In the genomic region with DNA sequence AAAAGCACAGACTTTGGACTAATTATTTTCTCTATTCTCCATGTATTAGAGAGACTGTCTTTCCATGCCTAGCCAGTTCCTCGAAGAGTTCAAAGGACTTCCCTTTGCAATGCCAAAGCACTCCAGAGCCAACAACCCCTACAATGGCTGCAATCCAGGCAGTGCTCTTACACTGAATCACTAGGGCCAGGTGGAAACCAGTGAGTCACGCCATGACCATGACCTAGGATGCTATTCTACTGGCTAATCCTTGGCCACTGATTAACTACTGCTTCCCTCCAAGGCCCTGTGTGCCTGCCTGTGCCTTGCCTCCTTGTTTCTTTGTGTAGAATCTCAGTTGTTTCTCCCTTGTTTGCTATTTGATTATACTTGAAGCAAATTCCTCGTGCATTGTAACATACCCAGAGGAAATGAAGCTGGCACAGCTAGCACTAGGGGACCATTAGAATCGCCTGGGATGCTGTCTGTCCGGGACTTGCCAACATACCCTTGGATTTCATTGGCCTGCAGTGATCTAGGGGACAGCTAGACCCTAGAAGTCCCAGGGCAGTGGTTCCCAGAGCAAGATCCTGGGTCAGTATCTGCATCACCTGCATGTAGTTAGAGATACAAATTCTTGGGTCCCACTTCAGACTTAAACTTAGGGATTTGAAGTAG, we compare ENCODE assay signal across 18 mouse cellular contexts. TPM values are rescaled to one million over a fixed set of nuclear protein-coding genes. Genes with fewer than 3 reads are reported as not detected.
DNase-seq lines count a peak whose midpoint lies in the region; ATAC-seq and TF ChIP-seq lines count a peak whose summit lies in the region.
"Had no signal": no experiment of that assay in that cellular context is flagged by ENCODE, and none has a peak within 500 bp of the region (broad histone marks: within the 10 kb centered on the region; RNA-seq: fewer than 3 reads in every experiment).

No protein-coding gene starts in this region.

- no peaks in the 10 kb centered on the region for H3K27me3 ChIP-seq in lung, postnatal 0 days (replicated peaks; ENCODE audit: insufficient read depth, low read length)
- no peaks in the 10 kb centered on the region for H3K27me3 ChIP-seq in intestine, embryonic 15.5 days (replicated peaks)
- no peaks in the 10 kb centered on the region for H3K27me3 ChIP-seq in limb, embryonic 10.5 days (ENCODE audit: low read depth, poor library complexity, severe bottlenecking)
- H3K27me3 ChIP-seq: embryonic facial prominence, embryonic 12.5 days; liver, embryonic 13.5 days; midbrain, embryonic 12.5 days; neural tube, embryonic 13.5 days had no signal

- peak; percentile 75 for DNase-seq in lung, postnatal 0 days (ENCODE audit: low spot score)
- DNase-seq in lung, postnatal 4 days: no peak
- peak; percentile 79 for DNase-seq in adrenal gland, adult 8-10 months
- DNase-seq in limb, embryonic 10.5 days (ENCODE audit: low spot score): no peak
- no peak for DNase-seq in frontal cortex, postnatal 36 days (ENCODE audit: low spot score in 2 of 2)
- DNase-seq in thymus, postnatal 36 days: no peak
- DNase-seq in gastrocnemius, postnatal 25 days: no peak
- DNase-seq: cerebellum, adult 9-10 months; forebrain, postnatal 0 days; heart, adult 2 months; liver, embryonic 13.5 days; right cerebral cortex, postnatal 25 days had no signal

- no peak overlapping the region for H3K27ac ChIP-seq in lung, postnatal 0 days (ENCODE audit: low read length)
- no peak overlapping the region for H3K27ac ChIP-seq in intestine, embryonic 15.5 days
- H3K27ac ChIP-seq in limb, embryonic 10.5 days: peak overlapping the region; percentile 5; the same call in 1 of the 2 replicates
- H3K27ac ChIP-seq: embryonic facial prominence, embryonic 12.5 days; heart, adult 2 months; liver, embryonic 13.5 days; midbrain, embryonic 12.5 days; neural tube, embryonic 13.5 days had no signal

- H3K4me1 ChIP-seq in lung, postnatal 0 days (ENCODE audit: insufficient read depth, low read depth, low read length): 0 out of 2 replicates have a peak, but pooled peaks cover 5% of the 10 kb centered on the region
- no peaks in the 10 kb centered on the region for H3K4me1 ChIP-seq in intestine, embryonic 15.5 days (replicated peaks)
- peaks cover 37% of the 10 kb centered on the region for H3K4me1 ChIP-seq in limb, embryonic 10.5 days

- no peaks in the 10 kb centered on the region for H3K36me3 ChIP-seq in lung, postnatal 0 days (ENCODE audit: insufficient read depth, low read length)
- H3K36me3 ChIP-seq in intestine, embryonic 15.5 days: 0 out of 2 replicates have a peak, but pooled peaks cover 3% of the 10 kb centered on the region
- peaks cover 39% of the 10 kb centered on the region for H3K36me3 ChIP-seq in limb, embryonic 10.5 days
- H3K36me3 ChIP-seq: G1E; liver, embryonic 13.5 days had no signal

- 53% methylated on average over 5 of the region's 5 CpGs for WGBS in lung, postnatal 0 days
- 64% methylated on average over 5 of the region's 5 CpGs for WGBS in intestine, embryonic 15.5 days
- WGBS in limb, embryonic 10.5 days: 90% methylated on average over 5 of the region's 5 CpGs

- H3K4me2 ChIP-seq in lung, postnatal 0 days (replicated peaks; ENCODE audit: low read depth, low read length): no peak overlapping the region
- H3K4me2 ChIP-seq in intestine, embryonic 15.5 days (replicated peaks): no peak overlapping the region
- H3K4me2 ChIP-seq: embryonic facial prominence, embryonic 12.5 days; liver, embryonic 13.5 days; midbrain, embryonic 12.5 days; neural tube, embryonic 13.5 days had no signal

- H3K9ac ChIP-seq in lung, postnatal 0 days (replicated peaks; ENCODE audit: low read depth): no peak overlapping the region
- H3K9ac ChIP-seq in intestine, embryonic 15.5 days: no peak overlapping the region
- H3K9ac ChIP-seq: embryonic facial prominence, embryonic 12.5 days; forebrain, postnatal 0 days; liver, embryonic 13.5 days; midbrain, embryonic 12.5 days; neural tube, embryonic 13.5 days had no signal

- TF ChIP-seq CTCF in lung, postnatal 0 days (IDR thresholded peaks at IDR 0.05): no peak

- TF ChIP-seq EP300 in lung, postnatal 0 days (IDR thresholded peaks at IDR 0.05): no peak

- H3K4me3 ChIP-seq in lung, postnatal 0 days (ENCODE audit: low read depth, low read length): no peak overlapping the region
- H3K4me3 ChIP-seq in intestine, embryonic 15.5 days (replicated peaks): no peak overlapping the region
- H3K4me3 ChIP-seq in limb, embryonic 10.5 days: no peak overlapping the region
- H3K4me3 ChIP-seq: embryonic facial prominence, embryonic 12.5 days; heart, adult 2 months; liver, embryonic 13.5 days; midbrain, embryonic 12.5 days; neural tube, embryonic 13.5 days had no signal

- no peaks in the 10 kb centered on the region for H3K9me3 ChIP-seq in lung, postnatal 0 days (ENCODE audit: low read length)
- H3K9me3 ChIP-seq in intestine, embryonic 15.5 days: no peaks in the 10 kb centered on the region
- no peaks in the 10 kb centered on the region for H3K9me3 ChIP-seq in limb, embryonic 10.5 days (replicated peaks)
- H3K9me3 ChIP-seq: embryonic facial prominence, embryonic 12.5 days; G1E; liver, embryonic 13.5 days; midbrain, embryonic 12.5 days; neural tube, embryonic 13.5 days had no signal

- ATAC-seq in lung, postnatal 0 days: peak; percentile 83
- peak; percentile 81 for ATAC-seq in intestine, embryonic 15.5 days
- ATAC-seq: forebrain, postnatal 0 days had no signal

RNA-seq across cellular contexts. Expression of a gene that starts 29.1 kb away (rescaled TPM):
- polyA plus RNA-seq in lung, postnatal 0 days (2015; fragmentation: Nextera tagmentation; extraction: Ambion mirVana): 0.07 and 0.12 TPM in 2 replicates
- total RNA-seq in adrenal gland, adult 8-10 months (2022): under 1 TPM in 3 of 4 experiments, not detected in 1; 0.05 to 0.09 (median 0.06) TPM
- 0.18 and 0.25 TPM in 2 replicates for polyA plus RNA-seq in intestine, embryonic 15.5 days (2015; fragmentation: Nextera tagmentation; extraction: Ambion mirVana)
- 2.3 and 3.9 TPM in 2 replicates for polyA plus RNA-seq in limb, embryonic 10.5 days (2016; fragmentation: Nextera tagmentation; extraction: Ambion mirVana)
- 1 to 10 TPM; 7.6 to 9.0 TPM for total RNA-seq in gastrocnemius, postnatal 25 days (2021)
- total RNA-seq: heart, adult 2 months; hematopoietic stem cell, adult 5-6 weeks had no signal
- polyA plus RNA-seq: G1E had no signal

Comparison
In these comparisons a context has a peak if more than half of its experiments do, and no peak if none do; other contexts are left out.
1. DNase-seq: peak in lung, postnatal 0 days (single experiment) and adrenal gland, adult 8-10 months (single experiment); none in lung, postnatal 4 days (0 of 2), limb, embryonic 10.5 days (single experiment), frontal cortex, postnatal 36 days (0 of 2), thymus, postnatal 36 days (0 of 2) and gastrocnemius, postnatal 25 days (single experiment).